Mouse (Mus musculus) liver, embryonic 11.5 days (tissue): Measurements from ENCODE around the gene Hrct1. TPM values are rescaled to one million over a fixed set of nuclear protein-coding genes. Genes with fewer than 3 reads are reported as not detected.

Experiments
- ATAC-seq: fragments of 200-750 bp; cut with Nextera tagmentation; replicated peaks from 2 replicates; pipeline ENCODE4 v1.8.0; 2017; ENCODE audit warnings: moderate number of reproducible peaks, mild to moderate bottlenecking, moderate TSS enrichment, moderate library complexity; ENCODE audit not compliant: low FRiP score
- DNase-seq: peaks from one replicate; pipeline ENCODE4 v3.0.0-alpha.2; 2017; ENCODE audit warnings: low spot score
- H3K27ac ChIP-seq: fragments of 300-500 bp; sonication (generic); 2 replicates; pipeline ENCODE4 v1.5.1; 2014; ENCODE audit warnings: mild to moderate bottlenecking, low read depth, low read length, control low read depth
- H3K27me3 ChIP-seq: fragments of 300-500 bp; sonication (generic); replicated peaks from 2 replicates; pipeline ENCODE4 v1.6.1; 2014; ENCODE audit warnings: low read length, mixed read lengths; ENCODE audit not compliant: control insufficient read depth, insufficient read depth
- H3K36me3 ChIP-seq: fragments of 300-500 bp; sonication (generic); 2 replicates; pipeline ENCODE4 v1.6.1; 2014; ENCODE audit warnings: mild to moderate bottlenecking, low read length, moderate library complexity, mixed read lengths; ENCODE audit not compliant: control insufficient read depth, insufficient read depth
- H3K4me1 ChIP-seq: fragments of 300-500 bp; sonication (generic); replicated peaks from 2 replicates; pipeline ENCODE4 v1.6.1; 2014; ENCODE audit warnings: low read length, mixed read lengths; ENCODE audit not compliant: control insufficient read depth, insufficient read depth
- H3K4me2 ChIP-seq: fragments of 300-500 bp; sonication (generic); 2 replicates; pipeline ENCODE4 v1.6.1; 2014; ENCODE audit warnings: mild to moderate bottlenecking, control low read depth, moderate library complexity
- H3K4me3 ChIP-seq: fragments of 300-500 bp; sonication (generic); 2 replicates; pipeline ENCODE4 v1.5.1; 2014; ENCODE audit warnings: low read depth, low read length, control low read depth
- H3K9ac ChIP-seq: fragments of 300-500 bp; sonication (generic); 2 replicates; pipeline ENCODE4 v1.6.1; 2014; ENCODE audit warnings: low read depth, low read length, control low read depth
- H3K9me3 ChIP-seq: fragments of 300-500 bp; sonication (generic); 2 replicates; pipeline ENCODE4 v1.6.1; 2016; ENCODE audit warnings: low read length, inconsistent platforms, mixed read lengths; ENCODE audit not compliant: control insufficient read depth
- WGBS: fragments of 180-500 bp; shearing (Covaris S2); extraction: QIAGEN DNeasy Blood & Tissue Kit; methylation state at CpG from one replicate; pipeline ENCODE4 v1.1.7; 2014; 5-methylcytosine and 5-hydroxymethylcytosine counted together
- polyA plus RNA-seq: library from polyadenylated mRNA; unstranded; fragments of >200 nt; fragmentation: Nextera tagmentation; extraction: Ambion mirVana; gene quantifications from 2 replicates; pipeline ENCODE4 v1.2.1, GENCODE M21; 2014

Gene Hrct1
- polyA plus RNA-seq, 1 experiment from 2014 or later = 0.45 TPM

- Histone ChIP-seq H3K4me2 (peak overlapping the region; percentile 43), H3K4me1 (peaks cover 47% of the 10 kb centered on the region), H3K4me3 (no peak overlapping the region), H3K27me3 (no peaks in the 10 kb centered on the region), H3K9ac (no peak overlapping the region), H3K9me3 (no peaks in the 10 kb centered on the region), H3K27ac (no peak overlapping the region), H3K36me3 (no peaks in the 10 kb centered on the region)
- ATAC-seq (no peak), DNase-seq (no peak)
- WGBS = 66% methylated on average over 21 of the region's 21 CpGs
These were observed 3.8 kb downstream of the Hrct1 start for GRCm38 (mm10) chr4:43730750-43731297.

GRCm38 (mm10) chr4:43732171-43732570 lies 5.2 kb downstream of the Hrct1 start:
- Histone ChIP-seq H3K9me3 (no peaks in the 10 kb centered on the region), H3K4me3 (no peak overlapping the region), H3K9ac (no peak overlapping the region), H3K4me2 (no peak overlapping the region), H3K27me3 (no peaks in the 10 kb centered on the region), H3K36me3 (no peaks in the 10 kb centered on the region), H3K4me1 (peaks cover 40% of the 10 kb centered on the region), H3K27ac (no peak overlapping the region)
- DNase-seq (no peak), ATAC-seq (no peak)
- WGBS = 23% methylated on average over 1 of the region's 1 CpGs

- 89% methylated on average over 5 of the region's 5 CpGs for WGBS
- ATAC-seq = no peak
- H3K4me1 ChIP-seq = peaks cover 30% of the 10 kb centered on the region
These were observed 6.2 kb downstream of the Hrct1 start for GRCm38 (mm10) chr4:43733186-43733585.

GRCm38 (mm10) chr4:43737144-43737543 lies 10.2 kb downstream of the Hrct1 start:
- Histone ChIP-seq H3K9ac (no peak overlapping the region), H3K27ac (no peak overlapping the region), H3K4me2 (no peak overlapping the region), H3K4me1 (peaks cover 3% of the 10 kb centered on the region; the same call in 1 of the 2 replicates), H3K27me3 (no peaks in the 10 kb centered on the region), H3K9me3 (no peaks in the 10 kb centered on the region), H3K4me3 (no peak overlapping the region), H3K36me3 (no peaks in the 10 kb centered on the region)
- 79% methylated on average over 6 of the region's 6 CpGs for WGBS
- no peak for DNase-seq
- no peak for ATAC-seq

More at GRCm38 (mm10) chr4:43733186-43733585, 6.2 kb downstream of the Hrct1 start:
- H3K4me3 ChIP-seq = no peak overlapping the region
- H3K27me3 ChIP-seq = no peaks in the 10 kb centered on the region
- H3K4me2 ChIP-seq = no peak overlapping the region
- no peaks in the 10 kb centered on the region for H3K36me3 ChIP-seq
- no peak overlapping the region for H3K27ac ChIP-seq
- DNase-seq = no peak
- no peaks in the 10 kb centered on the region for H3K9me3 ChIP-seq
- no peak overlapping the region for H3K9ac ChIP-seq

- WGBS = 60% methylated on average over 8 of the region's 8 CpGs
- no peak overlapping the region for H3K9ac ChIP-seq
- no peaks in the 10 kb centered on the region; the same call in 1 of the 2 replicates for H3K4me1 ChIP-seq
- no peaks in the 10 kb centered on the region for H3K36me3 ChIP-seq
- DNase-seq (no peak), ATAC-seq (no peak)
- H3K4me2 ChIP-seq = no peak overlapping the region
- no peaks in the 10 kb centered on the region for H3K9me3 ChIP-seq
- no peaks in the 10 kb centered on the region for H3K27me3 ChIP-seq
- H3K27ac ChIP-seq = no peak overlapping the region
- no peak overlapping the region for H3K4me3 ChIP-seq
These were observed 12.1 kb downstream of the Hrct1 start for GRCm38 (mm10) chr4:43738989-43739674.

GRCm38 (mm10) chr4:43741526-43741925 lies 14.5 kb downstream of the Hrct1 start:
- Histone ChIP-seq H3K4me3 (no peak overlapping the region), H3K9me3 (no peaks in the 10 kb centered on the region), H3K36me3 (no peaks in the 10 kb centered on the region), H3K27ac (no peak overlapping the region), H3K9ac (no peak overlapping the region), H3K27me3 (no peaks in the 10 kb centered on the region), H3K4me2 (no peak overlapping the region), H3K4me1 (no peaks in the 10 kb centered on the region; the same call in 1 of the 2 replicates)
- no peak for DNase-seq
- ATAC-seq = no peak
- 64% methylated on average over 5 of the region's 5 CpGs for WGBS

- Histone ChIP-seq H3K4me1 (no peaks in the 10 kb centered on the region; the same call in none of the 2 replicates), H3K36me3 (no peaks in the 10 kb centered on the region), H3K27ac (no peak overlapping the region), H3K9ac (no peak overlapping the region), H3K9me3 (no peaks in the 10 kb centered on the region), H3K4me2 (no peak overlapping the region), H3K27me3 (no peaks in the 10 kb centered on the region), H3K4me3 (no peak overlapping the region)
- no peak for DNase-seq
- 45% methylated on average over 4 of the region's 4 CpGs for WGBS
- no peak for ATAC-seq
These were observed 15.6 kb downstream of the Hrct1 start for GRCm38 (mm10) chr4:43742637-43743036.

- H3K4me1 ChIP-seq = no peaks in the 10 kb centered on the region; the same call in 1 of the 2 replicates
- 27% methylated on average over 1 of the region's 1 CpGs for WGBS
- H3K4me3 ChIP-seq = no peak overlapping the region
- H3K36me3 ChIP-seq = no peaks in the 10 kb centered on the region
- no peak overlapping the region for H3K27ac ChIP-seq
- H3K4me2 ChIP-seq = no peak overlapping the region
- H3K9me3 ChIP-seq = no peaks in the 10 kb centered on the region
- DNase-seq = no peak
- ATAC-seq = no peak
- no peak overlapping the region for H3K9ac ChIP-seq
- H3K27me3 ChIP-seq = no peaks in the 10 kb centered on the region
These were observed 16.1 kb downstream of the Hrct1 start for GRCm38 (mm10) chr4:43743099-43743498.

GRCm38 (mm10) chr4:43745187-43745586 lies 18.2 kb downstream of the Hrct1 start:
- 10% methylated on average over 6 of the region's 6 CpGs for WGBS
- Histone ChIP-seq H3K4me3 (no peak overlapping the region), H3K9ac (no peak overlapping the region), H3K4me1 (no peaks in the 10 kb centered on the region; the same call in 1 of the 2 replicates), H3K4me2 (no peak overlapping the region), H3K36me3 (no peaks in the 10 kb centered on the region), H3K27ac (no peak overlapping the region), H3K9me3 (no peaks in the 10 kb centered on the region), H3K27me3 (no peaks in the 10 kb centered on the region)
- ATAC-seq (no peak), DNase-seq (no peak)
